Mouse (Mus musculus): ENCODE measurements around the gene Mex3a.

GRCm38 (mm10) chr3:88572835-88573234 lies 40.6 kb downstream of the Mex3a start:
- TF ChIP-seq CTCF (IDR thresholded peaks at IDR 0.05; ENCODE audit: borderline replicate concordance, insufficient read depth, low read length) (no peak), POLR2A (IDR thresholded peaks at IDR 0.05; ENCODE audit: low read depth, low read length) (no peak)
